Mouse (Mus musculus): Measurements from ENCODE around the gene Litaf. TPM values are rescaled to one million over a fixed set of nuclear protein-coding genes. Genes with fewer than 3 reads are reported as not detected.
A peak's percentile ranks its signal among the peaks of the same experiment; 100 is the strongest.

Litaf gene
- total and polyA plus RNA-seq, 2 experiments from 2014 or later, result 20.5 to 22.4 TPM

DNA sequence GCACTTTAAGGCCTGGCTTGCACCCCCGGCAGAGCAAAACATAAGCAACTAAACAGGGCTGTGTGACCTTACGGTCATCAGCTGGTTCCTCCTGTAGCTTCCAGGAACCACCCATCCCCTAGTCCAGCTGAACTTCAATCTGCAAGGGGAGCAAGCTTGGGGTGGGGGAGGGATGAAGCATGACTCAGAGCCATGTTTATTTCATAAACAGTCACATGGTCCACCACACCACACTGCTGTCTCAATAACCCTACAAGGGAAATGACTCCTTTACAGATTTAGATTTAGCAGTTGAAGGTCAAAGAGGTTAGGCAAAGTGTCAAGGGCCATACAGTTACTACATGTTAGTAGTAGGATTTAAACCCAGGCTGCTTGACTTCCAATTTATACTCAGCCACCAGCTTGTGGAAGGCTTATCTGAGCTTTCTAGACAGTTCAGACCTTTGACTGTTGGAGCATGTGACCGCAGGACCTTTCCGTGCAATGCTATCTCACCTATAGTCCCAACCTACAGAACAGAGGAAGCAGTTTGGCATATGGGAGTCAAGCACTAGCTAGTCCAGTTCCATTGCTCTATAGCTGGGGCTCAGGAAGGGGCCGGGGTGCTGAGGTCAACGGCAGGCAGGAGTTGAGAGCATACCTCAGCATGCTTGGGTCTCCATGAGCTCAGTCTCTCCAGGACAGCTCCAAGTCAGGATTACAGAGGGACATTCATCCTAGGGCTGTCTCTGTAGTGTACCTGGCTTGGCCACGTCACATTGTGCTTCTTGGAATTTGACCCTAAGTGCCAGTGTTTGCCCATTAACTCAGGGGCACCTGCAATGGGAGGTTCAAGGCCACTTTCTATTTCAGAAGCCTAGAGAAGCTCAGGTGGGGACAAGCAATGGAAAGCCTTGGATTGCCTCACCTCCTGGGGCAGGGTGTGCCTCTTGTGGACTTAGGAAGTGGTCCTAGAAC, 64.0 kb downstream of the Litaf start:
- no peak for DNase-seq (ENCODE audit: low spot score)
- H3K27ac ChIP-seq (ENCODE audit: low read depth, low read length), result no peak overlapping the region
- 94% methylated on average over 7 of the region's 7 CpGs for WGBS

DNA sequence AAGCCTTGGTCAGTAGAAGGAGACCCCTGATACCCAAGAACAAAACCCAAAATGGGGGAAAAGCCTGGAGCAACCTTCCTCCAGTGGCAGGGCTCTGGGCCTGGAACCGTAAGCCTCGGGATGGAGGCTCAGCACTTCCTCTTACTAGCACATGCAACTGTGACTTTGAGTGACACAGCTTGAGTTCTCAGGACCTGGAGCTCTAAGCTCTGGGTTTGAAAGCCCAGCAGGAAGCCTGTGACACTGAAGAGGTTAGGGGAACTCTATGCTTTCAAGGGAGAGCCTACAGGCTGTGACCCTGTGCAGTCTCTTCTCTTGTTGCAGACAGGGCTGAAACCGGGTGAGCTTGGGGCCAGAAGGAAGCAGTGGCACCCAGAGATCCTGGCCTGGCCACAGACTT, 66.1 kb downstream of the Litaf start:
- WGBS, result 50% methylated on average over 3 of the region's 3 CpGs
- H3K27ac ChIP-seq (ENCODE audit: low read depth, low read length), result no peak overlapping the region
- TF ChIP-seq CTCF (IDR thresholded peaks at IDR 0.05), result no peak

More for the DNA sequence above, 64.0 kb downstream of the Litaf start:
- H3K9ac ChIP-seq (replicated peaks; ENCODE audit: low read length, poor library complexity, severe bottlenecking), result no peak overlapping the region
- H3K4me2 ChIP-seq (ENCODE audit: low read depth, low read length, poor library complexity, severe bottlenecking), result no peak overlapping the region
- ATAC-seq (ENCODE audit: low FRiP score), result no peak
- H3K4me1 ChIP-seq (ENCODE audit: insufficient read depth, low read length), result no peaks in the 10 kb centered on the region
- H3K36me3 ChIP-seq (ENCODE audit: insufficient read depth, low read length), result no peaks in the 10 kb centered on the region
- H3K9me3 ChIP-seq (ENCODE audit: low read length), result no peaks in the 10 kb centered on the region
- no peak overlapping the region for H3K4me3 ChIP-seq (ENCODE audit: low read depth, low read length)
- no peaks in the 10 kb centered on the region for H3K27me3 ChIP-seq (ENCODE audit: insufficient read depth, low read length)
- TF ChIP-seq CTCF (IDR thresholded peaks at IDR 0.05), result no peak

DNA sequence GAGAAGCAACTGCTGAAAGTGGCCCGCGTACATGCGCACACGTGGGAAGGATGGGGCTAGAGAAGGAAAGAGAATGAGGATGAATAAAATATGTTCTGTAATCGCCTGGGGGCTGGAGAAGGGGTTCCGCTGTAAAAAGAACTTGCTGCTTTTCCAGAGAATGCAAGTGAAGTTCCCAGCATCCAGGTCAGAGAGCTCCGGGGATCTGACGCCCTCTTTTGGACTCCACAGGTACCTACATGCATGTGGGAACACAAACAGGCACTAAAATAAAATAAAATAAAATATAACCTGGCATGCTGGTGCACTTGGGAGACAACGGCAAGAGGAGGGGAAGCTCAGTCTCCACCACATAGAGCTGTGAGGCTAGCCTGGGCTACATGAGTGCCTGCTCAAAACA, 67.7 kb downstream of the Litaf start:
- ATAC-seq (ENCODE audit: low FRiP score) (no peak), DNase-seq (ENCODE audit: low spot score) (no peak)
- TF ChIP-seq CTCF (IDR thresholded peaks at IDR 0.05), result peak; percentile 15; the same call in 1 of the 2 replicates
- no peaks in the 10 kb centered on the region for H3K4me1 ChIP-seq (ENCODE audit: insufficient read depth, low read length)
- no peaks in the 10 kb centered on the region for H3K27me3 ChIP-seq (ENCODE audit: insufficient read depth, low read length)
- no peaks in the 10 kb centered on the region for H3K9me3 ChIP-seq (ENCODE audit: low read length)
- no peak overlapping the region for H3K4me3 ChIP-seq (ENCODE audit: low read depth, low read length)
- 68% methylated on average over 9 of the region's 9 CpGs for WGBS
- H3K27ac ChIP-seq (ENCODE audit: low read depth, low read length), result no peak overlapping the region
- no peaks in the 10 kb centered on the region for H3K36me3 ChIP-seq (ENCODE audit: insufficient read depth, low read length)
- no peak overlapping the region for H3K4me2 ChIP-seq (ENCODE audit: low read depth, low read length, poor library complexity, severe bottlenecking)
- H3K9ac ChIP-seq (replicated peaks; ENCODE audit: low read length, poor library complexity, severe bottlenecking), result no peak overlapping the region

More for the DNA sequence above, 66.1 kb downstream of the Litaf start:
- Histone ChIP-seq H3K4me1 (ENCODE audit: insufficient read depth, low read length) (no peaks in the 10 kb centered on the region), H3K36me3 (ENCODE audit: insufficient read depth, low read length) (no peaks in the 10 kb centered on the region), H3K9me3 (ENCODE audit: low read length) (no peaks in the 10 kb centered on the region), H3K4me3 (ENCODE audit: low read depth, low read length) (no peak overlapping the region), H3K9ac (replicated peaks; ENCODE audit: low read length, poor library complexity, severe bottlenecking) (no peak overlapping the region), H3K4me2 (ENCODE audit: low read depth, low read length, poor library complexity, severe bottlenecking) (no peak overlapping the region), H3K27me3 (ENCODE audit: insufficient read depth, low read length) (no peaks in the 10 kb centered on the region)
- DNase-seq (ENCODE audit: low spot score) (no peak), ATAC-seq (ENCODE audit: low FRiP score) (no peak)

DNA sequence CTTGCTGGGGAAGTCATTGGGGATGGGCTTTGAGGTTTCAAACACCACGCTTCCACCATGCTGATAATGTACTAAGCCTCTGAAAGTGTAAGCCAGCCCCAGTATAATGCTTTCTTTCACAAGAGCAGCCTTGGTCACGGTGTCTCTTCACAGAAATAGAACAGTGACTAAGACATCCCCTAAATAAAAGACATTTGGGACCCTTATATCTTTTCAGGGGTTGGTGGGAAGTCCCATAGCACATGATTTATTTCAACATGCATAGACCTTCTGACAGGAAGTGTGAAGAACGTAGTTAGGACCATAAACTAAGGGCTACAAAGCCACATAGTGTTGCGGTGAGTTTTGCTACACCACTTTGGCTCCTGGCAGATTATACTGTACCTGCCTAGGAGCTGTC, 69.4 kb downstream of the Litaf start:
- Histone ChIP-seq H3K4me2 (ENCODE audit: low read depth, low read length, poor library complexity, severe bottlenecking) (no peak overlapping the region), H3K27me3 (ENCODE audit: insufficient read depth, low read length) (no peaks in the 10 kb centered on the region), H3K36me3 (ENCODE audit: insufficient read depth, low read length) (no peaks in the 10 kb centered on the region), H3K9ac (replicated peaks; ENCODE audit: low read length, poor library complexity, severe bottlenecking) (no peak overlapping the region), H3K9me3 (ENCODE audit: low read length) (no peaks in the 10 kb centered on the region), H3K4me1 (ENCODE audit: insufficient read depth, low read length) (no peaks in the 10 kb centered on the region), H3K4me3 (ENCODE audit: low read depth, low read length) (no peak overlapping the region), H3K27ac (ENCODE audit: low read depth, low read length) (no peak overlapping the region)
- DNase-seq (ENCODE audit: low spot score) (no peak), ATAC-seq (ENCODE audit: low FRiP score) (no peak)
- WGBS, result 85% methylated on average over 4 of the region's 4 CpGs
- TF ChIP-seq CTCF (IDR thresholded peaks at IDR 0.05), result no peak

DNA sequence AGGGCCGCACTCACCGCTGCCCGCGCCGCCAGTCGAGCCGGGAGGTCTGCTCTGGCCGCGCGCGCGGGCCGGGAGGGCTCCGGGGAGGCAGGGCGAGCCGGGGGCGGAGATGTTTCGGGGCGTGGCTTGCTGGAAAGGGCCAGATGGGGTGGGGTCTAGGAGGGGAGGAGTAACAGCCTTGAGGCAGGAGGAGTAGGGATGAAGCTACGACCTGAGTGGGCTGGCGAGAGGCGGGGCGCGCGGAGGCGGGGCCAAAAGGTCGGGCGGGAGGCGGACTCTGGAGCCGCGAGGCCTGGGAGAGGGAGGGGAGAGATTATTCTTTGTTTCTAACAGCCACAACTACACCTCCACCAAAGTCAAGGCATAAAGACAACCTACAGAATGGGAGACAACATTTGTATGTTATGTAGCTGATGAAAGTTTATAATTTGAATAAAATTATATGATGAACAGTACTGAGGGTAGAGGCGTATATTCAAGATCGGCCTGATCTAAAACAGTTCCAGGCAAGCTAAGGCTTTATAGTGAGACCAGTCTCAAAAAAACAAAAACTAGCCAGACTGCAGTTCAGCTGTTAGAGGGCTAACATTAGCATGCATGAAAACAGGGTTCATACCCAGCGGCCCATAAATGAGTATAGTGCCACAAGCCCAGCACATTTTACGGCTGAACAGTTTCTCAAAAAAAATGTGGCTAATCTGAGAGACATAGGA, 72.8 kb downstream of the Litaf start:
- Histone ChIP-seq H3K9me3 (ENCODE audit: low read length) (no peaks in the 10 kb centered on the region), H3K4me3 (ENCODE audit: low read depth, low read length) (peak overlapping the region; percentile 64), H3K4me2 (ENCODE audit: low read depth, low read length, poor library complexity, severe bottlenecking) (peak overlapping the region; percentile 99), H3K27ac (ENCODE audit: low read depth, low read length) (peak overlapping the region; percentile 59), H3K9ac (replicated peaks; ENCODE audit: low read length, poor library complexity, severe bottlenecking) (peak overlapping the region; percentile 65), H3K27me3 (ENCODE audit: insufficient read depth, low read length) (no peaks in the 10 kb centered on the region), H3K4me1 (ENCODE audit: insufficient read depth, low read length) (no peaks in the 10 kb centered on the region), H3K36me3 (ENCODE audit: insufficient read depth, low read length) (no peaks in the 10 kb centered on the region)
- 6% methylated on average over 35 of the region's 35 CpGs for WGBS
- peak; percentile 87 for DNase-seq (ENCODE audit: low spot score)
- ATAC-seq (ENCODE audit: low FRiP score), result peak; percentile 92
- TF ChIP-seq CTCF (IDR thresholded peaks at IDR 0.05), result no peak
